Mouse (Mus musculus): ENCODE results near the gene 1190005I06Rik. TPM values are rescaled to one million over a fixed set of nuclear protein-coding genes. Genes with fewer than 3 reads are reported as not detected.
"Not testable (repeated sequence)": the region's sequence is repeated elsewhere in the genome, so short reads cannot be mapped to it uniquely, and the experiment has no call there.

The 1190005I06Rik gene
- total RNA-seq (2015) (0.18 TPM in 1 of 2 replicates, not detected in the other), total RNA-seq (2017) (not detected in 2 replicates)

DNA sequence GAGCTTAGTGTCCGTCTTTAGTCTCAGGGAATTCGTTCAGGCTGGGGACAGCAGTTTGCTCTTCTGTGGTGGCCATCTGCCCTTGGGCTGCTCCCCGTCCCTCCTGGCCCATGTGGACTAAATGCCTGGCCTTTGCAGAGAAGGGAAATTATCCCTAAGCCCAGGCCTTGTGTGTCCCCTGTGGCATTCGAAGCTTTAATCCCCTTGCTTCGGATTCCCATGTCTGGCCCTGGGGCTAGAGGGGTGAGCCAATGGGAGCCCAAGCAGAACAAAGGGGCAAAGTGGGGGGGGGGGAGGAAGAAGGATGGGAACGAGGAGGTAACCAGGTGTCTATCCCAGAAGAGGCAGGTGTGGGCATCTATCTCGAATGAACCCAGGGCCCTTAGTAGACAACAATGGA, at the start of gene 1190005I06Rik:
TSS of gene 1190005I06Rik (minus strand) at position 101 of the 400 bp plus-strand sequence.
- ATAC-seq (ENCODE audit: poor library complexity, severe bottlenecking): no peak

DNA sequence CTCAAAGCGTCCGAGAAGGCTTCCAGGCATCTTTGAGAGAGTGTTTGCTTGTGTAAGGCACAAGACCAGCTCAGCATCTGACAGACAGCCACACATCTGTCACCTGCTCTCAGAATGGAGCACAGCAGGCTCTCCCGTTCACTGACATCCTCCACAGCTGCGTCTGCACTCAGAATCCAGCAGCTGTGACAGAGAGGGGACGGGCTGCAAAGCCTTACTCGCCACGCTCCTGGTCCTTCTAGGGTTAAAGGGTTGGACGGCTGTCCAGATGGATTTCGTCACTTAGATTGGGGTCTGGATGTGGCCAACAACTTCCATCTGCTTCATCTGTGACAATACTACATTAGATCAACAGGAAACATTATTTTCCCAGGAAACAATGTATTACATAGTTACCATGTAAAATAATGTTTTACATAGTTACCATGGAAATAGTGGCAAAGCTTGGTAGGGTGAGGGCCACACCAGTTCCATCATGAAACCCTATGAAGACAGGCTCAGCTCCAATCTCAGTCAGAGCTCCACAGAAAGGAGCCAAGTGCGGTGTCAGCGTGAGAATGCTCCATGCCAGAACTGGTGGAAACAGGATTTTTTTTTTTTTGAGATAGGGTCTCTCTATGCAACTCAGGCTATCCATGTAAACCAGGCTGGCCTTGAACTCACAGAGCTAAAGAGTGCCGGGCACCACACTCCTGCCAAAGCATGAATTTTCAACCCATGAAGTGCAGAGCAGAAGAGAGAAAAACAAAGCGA, 49.1 kb upstream of the 1190005I06Rik start:
- ATAC-seq (ENCODE audit: poor library complexity, severe bottlenecking): no peak

DNA sequence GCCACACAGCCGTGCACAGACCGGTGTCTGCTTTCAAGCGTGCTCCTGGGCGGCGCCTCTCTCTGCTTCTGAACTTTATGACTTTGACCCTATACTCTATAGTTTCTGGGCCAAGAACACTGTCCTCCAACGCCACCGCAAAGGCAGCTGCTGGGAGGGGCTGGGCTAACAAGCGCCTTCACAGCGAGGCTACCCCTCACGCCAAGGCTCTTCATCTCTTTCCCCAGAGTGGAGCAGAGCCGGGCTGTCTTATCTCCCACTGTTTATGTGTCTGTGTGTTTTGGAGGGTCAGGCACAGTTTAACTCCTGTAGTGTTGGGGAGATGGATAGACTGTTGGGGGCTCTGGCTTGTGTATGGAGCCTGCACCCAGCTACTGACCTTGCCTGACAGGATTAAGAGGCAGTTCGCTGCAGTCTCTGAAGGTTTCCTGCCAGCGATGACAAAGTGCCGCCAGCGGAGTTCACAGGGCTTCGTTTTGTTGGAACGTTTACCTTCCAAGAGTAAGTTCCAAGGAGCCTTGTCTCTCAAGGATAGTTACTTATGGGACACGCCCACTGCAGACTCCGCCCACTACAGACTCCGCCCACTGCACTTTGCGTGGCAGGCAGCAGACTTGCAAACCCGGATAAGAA, 46.5 kb upstream of the 1190005I06Rik start:
- peak; percentile 47; the same call in 1 of the 2 replicates for ATAC-seq (ENCODE audit: poor library complexity, severe bottlenecking)

DNA sequence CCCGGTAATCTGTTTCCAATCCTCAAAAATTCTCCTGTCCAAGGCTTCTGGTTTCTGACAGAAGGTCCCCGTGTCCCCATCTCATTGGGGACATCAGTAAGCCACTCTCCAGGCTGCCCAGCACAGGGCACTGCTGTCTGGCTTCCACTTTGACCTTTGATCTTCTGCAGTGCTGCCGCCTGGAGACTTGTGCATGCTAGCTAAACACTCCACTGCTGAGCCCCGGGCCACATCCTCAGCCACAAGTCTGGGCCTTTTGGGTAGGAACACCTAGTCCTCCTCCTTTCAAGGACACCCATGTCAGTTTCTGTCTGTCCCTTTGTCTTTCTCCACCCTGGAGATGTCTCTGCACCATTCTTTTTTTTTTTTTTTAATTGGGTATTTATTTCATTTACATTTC, 45.5 kb upstream of the 1190005I06Rik start:
- no peak for ATAC-seq (ENCODE audit: poor library complexity, severe bottlenecking)

DNA sequence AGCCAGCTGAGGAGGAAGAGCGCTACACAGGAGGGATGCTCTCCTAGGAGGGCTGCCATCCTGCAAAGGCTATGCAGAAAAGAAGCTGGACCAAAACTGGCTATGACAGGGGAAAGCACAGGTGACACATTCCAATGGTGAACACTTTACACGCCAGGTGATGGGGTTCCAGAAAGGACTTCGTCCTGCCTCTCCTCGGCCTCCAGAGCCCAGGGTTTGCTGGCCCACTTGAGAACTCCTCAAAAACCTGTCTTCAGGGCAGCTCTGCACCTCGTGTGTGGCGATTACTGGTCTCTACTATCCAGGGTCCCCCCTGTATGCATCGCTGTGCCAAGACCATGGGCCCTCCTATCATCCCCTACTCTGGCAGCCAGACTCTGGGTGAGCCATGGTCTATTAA, 41.1 kb upstream of the 1190005I06Rik start:
- no peak for ATAC-seq (ENCODE audit: poor library complexity, severe bottlenecking)

DNA sequence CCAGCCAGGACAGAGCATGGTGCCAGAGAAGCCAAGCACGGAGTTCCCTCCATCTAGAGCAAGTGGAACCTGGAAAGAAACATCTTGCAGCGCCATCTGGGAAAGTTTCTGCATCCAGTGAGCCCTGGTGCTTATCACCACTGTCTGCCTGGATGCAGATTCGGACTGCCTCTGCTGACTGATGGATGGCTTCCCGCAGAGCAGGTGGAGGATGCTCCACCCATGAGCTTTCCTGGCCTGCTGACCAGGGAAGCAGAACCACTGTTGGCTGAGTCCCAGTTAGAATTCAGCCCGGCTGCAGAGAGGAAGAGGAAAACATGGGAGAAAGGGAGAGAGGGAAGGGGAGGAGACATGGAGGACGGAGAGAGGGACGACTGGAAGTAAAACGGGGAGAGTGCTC, 40.4 kb upstream of the 1190005I06Rik start:
- no peak for ATAC-seq (ENCODE audit: poor library complexity, severe bottlenecking)

DNA sequence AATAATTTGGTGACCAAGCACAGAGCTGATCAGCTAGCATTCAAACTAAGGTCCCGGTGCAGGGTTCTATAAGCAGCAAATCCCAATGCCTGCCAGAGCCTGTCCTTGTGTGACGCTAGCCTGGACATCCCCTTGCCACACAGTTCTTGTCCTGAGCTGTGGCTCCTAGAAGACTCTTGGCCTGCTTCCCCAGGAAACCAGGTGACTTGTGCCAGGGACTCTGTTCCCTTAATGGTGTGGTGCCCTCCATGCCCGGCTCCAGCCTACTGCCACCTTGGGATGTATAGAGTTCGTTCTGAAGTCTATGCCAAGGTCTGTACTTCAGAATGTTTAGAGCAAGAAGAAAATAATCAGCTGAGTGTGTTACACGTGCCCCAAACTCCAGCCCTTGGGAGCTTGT, 39.1 kb upstream of the 1190005I06Rik start:
- no peak for ATAC-seq (ENCODE audit: poor library complexity, severe bottlenecking)

DNA sequence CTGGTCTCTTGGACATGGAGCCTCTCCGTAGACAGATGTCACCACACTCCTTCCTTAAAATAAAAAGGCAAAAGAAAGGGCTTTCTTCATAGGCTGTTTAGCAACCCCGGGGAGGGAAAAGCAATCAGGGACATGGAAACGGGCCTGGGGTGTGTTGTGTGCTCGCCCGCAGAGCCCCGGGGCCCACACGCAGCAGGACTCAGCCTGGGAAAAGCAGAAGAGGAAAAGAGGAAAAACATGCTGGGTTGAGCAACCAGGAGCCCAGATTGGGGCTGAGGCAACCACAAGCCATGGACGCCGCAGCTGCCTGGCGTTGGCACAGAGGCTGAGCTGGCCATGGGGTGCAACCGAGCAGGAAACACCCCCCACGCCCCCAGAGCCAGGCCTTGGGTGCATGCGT, 38.6 kb upstream of the 1190005I06Rik start:
- peak; percentile 83 for ATAC-seq (ENCODE audit: poor library complexity, severe bottlenecking)

DNA sequence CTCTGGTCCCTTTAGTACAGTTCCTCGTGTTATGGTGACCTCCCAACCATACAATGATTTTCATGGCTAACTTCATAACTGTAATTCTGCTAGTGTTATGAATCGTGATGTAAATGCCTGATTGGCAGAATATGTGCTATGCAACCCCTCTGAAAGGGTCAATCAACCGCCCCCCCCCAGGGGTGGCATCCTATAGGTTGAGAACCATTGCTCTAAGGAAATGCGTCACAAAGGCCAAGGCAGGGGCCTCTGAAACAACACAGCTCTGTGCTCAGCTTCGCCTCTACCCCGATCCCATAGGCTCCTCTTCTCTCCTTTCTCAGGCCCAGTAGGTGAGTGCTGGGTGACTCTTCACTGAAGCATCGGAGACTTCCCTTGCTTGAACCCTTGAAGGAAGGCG, 38.2 kb upstream of the 1190005I06Rik start:
- peak; percentile 15; the same call in 1 of the 2 replicates for ATAC-seq (ENCODE audit: poor library complexity, severe bottlenecking)

DNA sequence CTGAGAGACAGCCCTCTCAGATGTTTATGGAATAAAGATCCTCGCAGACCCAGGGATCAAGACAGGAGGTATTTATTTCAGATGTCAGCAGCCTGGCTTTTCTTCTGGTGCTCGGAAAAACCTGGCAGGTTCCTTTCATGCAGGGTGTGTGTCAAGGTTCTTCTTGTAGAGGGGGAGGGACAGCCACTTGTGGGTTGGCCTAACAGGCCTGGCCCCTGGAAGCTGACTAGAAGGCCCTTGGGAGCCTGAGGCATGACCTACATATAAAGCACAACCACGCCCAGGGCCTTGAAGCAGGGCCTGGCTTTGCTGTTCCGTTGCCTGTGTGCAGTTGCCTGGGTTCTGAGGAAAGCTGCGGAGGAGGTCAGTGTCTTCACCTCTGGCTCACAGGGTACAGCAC, 37.7 kb upstream of the 1190005I06Rik start:
- peak; percentile 45 for ATAC-seq (ENCODE audit: poor library complexity, severe bottlenecking)

DNA sequence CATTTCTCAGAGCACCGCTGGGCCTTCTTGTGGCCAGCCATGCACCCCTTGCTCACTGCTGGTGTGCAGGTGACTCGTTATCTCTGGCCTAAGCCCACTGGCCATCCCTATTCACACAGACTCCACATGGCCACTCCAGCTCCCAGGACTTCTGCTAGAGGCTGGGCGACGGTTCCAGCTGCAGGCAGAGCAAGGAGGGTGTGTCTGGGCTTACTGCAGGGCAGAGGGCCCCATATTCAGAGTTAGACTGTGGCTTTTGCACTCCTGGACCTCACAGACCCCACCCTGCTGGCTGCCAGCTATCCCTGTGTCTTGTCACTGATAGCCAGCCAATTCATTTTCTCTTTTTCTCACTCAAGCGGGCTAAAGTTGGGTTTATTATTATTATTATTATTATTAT, 36.6 kb upstream of the 1190005I06Rik start:
- ATAC-seq (ENCODE audit: poor library complexity, severe bottlenecking): no peak

DNA sequence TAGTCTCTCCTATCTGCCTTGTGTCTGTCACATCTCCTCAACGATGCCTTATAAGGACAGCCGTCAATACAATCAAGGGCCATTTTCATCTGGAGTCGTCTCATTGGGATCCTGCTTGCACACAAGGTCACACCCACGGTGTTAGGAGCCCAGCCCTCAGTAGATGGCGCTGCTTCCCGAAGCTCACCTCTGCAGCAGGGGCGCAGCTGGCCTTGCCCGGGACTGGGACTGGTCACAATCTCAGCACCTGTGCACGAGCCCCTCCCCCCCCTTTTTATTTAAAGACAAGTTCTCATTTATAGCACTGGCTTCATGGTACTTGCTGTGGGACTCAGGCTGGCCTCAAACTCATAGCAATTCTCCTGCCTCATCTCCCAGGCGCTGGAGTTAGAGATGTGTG, 36.2 kb upstream of the 1190005I06Rik start:
- peak; percentile 43 for ATAC-seq (ENCODE audit: poor library complexity, severe bottlenecking)

DNA sequence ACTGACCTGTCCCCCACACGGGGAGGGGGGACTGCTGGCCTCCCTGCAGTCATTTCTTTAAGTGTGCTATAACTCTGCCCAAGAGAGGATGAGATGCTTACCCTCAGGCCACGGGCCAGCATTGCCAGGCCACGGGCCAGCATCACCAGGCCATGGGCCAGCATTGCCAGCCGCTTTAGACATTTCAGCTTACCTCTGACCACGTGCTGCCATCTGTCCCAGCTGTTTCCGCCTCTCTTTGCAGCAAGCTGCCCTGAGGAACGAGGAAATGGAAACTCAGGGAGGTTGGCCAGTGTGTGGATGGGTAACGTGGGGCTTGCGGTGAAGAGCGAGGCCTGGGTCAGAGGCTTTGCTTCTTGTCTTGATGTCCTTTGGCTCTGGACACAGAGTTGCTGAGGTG, 33.7 kb upstream of the 1190005I06Rik start:
- ATAC-seq (ENCODE audit: poor library complexity, severe bottlenecking): no peak

DNA sequence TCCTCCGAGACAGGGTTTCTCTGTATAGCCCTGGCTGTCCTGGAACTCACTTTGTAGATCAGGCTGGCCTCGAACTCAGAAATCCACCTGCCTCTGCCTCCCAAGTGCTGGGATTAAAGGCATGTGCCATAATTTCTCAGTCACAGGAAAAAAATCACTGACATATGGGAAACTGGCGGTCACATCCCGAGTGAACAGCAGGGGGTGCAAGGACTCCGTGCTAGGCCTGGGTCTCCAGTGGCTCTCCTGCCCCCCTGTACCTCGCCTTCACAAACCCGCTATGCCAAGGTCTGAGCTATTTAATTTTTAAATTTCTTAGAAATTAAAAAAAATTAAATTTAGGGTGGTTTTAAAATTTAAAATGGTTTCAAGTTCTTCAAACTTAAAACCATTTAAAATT, 33.0 kb upstream of the 1190005I06Rik start:
- ATAC-seq (ENCODE audit: poor library complexity, severe bottlenecking): not testable (repeated sequence)

DNA sequence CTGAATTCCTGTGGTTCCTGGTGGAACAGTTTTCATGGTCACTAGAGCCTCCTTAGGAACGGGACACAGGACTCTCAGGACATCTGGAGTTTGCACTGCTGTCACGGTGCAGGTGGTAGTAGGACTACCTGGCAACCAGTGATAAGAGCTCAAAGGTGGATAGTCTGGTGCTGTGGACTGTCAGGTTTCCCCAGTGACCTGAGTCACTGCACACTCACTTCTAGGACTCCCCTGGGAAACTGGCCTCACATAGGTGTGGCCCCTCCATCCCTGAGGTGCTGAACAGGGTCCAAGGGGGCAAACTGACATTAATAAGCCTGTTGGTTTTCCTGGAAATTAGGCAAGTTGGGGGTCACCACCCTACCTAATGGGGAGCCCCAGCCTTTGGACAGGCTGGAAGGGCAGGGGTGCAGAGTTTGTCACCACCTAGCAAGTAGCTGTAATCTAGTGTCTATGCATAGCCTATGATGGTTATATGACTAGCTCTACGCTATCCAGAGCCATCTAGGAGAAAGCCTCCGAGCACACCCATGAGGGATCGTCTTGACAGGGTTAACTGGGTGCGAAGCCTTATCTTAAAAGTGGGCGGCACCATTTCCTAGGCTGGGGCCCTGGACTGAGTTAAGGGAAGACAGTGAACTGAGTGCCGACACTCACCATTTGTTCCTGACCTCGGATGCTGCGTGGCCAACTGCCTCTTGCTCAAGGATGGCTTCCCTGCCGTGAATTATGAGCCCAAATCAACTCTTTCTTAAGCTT, 32.4 kb upstream of the 1190005I06Rik start:
- ATAC-seq (ENCODE audit: poor library complexity, severe bottlenecking): no peak

DNA sequence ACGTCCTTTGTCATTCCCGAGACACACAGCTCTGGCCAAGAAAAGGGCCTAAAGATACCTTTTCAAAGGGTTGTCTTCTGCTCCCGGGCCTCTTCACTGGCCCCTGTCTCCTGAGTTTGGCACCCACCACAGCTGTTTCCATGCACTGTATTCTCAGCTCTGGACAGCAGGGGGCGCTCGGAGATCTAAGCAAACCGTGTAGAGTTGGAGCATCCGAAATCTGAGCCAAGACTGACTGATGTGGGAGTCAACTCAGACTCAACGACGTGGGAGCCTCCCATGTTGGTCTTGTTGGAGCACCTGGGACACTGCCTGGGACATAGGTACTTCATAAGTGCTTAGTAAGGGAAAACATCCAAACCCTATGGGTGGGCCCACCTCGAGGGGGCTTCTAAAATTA, 31.0 kb upstream of the 1190005I06Rik start:
- peak; percentile 86 for ATAC-seq (ENCODE audit: poor library complexity, severe bottlenecking)

DNA sequence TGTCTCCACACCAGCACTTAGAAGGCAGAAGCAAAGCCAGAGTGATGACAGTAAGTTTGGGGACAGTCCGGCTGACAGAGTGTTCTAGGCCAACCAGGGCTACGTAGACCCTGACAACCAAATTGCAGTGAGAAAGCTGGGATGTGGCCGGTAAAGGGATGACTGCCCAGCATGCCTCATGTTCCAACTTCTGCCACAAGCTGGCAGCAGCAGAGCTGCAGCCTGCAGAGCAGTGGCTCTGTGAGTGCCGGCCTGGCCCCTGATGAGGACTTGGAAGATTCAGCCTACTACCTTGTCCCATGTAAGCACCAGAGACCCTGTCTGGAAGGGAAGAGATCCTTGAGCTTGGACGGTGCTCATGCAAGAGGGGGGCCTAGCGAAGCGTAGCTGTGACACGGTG, 28.3 kb upstream of the 1190005I06Rik start:
- no peak for ATAC-seq (ENCODE audit: poor library complexity, severe bottlenecking)

DNA sequence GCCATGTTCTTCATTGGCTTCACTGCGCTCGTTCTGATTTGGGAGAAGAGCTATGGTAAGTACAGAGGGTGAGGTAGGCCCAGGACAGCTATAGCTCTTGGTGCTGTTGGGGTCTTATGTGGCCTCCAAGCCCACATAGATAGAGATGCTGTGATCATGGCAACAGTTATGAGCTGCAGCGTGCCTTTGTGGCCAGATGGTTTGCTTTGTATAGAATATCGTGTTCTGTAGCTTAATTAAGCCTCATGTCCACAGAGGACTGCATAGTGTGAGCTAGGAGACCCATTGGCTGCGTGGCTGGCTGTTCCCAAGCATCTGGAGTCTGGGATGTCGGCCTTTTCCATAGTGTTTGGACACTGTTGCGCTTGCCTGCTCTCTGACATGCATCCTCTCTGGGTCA, 25.9 kb upstream of the 1190005I06Rik start:
- ATAC-seq (ENCODE audit: poor library complexity, severe bottlenecking): no peak

DNA sequence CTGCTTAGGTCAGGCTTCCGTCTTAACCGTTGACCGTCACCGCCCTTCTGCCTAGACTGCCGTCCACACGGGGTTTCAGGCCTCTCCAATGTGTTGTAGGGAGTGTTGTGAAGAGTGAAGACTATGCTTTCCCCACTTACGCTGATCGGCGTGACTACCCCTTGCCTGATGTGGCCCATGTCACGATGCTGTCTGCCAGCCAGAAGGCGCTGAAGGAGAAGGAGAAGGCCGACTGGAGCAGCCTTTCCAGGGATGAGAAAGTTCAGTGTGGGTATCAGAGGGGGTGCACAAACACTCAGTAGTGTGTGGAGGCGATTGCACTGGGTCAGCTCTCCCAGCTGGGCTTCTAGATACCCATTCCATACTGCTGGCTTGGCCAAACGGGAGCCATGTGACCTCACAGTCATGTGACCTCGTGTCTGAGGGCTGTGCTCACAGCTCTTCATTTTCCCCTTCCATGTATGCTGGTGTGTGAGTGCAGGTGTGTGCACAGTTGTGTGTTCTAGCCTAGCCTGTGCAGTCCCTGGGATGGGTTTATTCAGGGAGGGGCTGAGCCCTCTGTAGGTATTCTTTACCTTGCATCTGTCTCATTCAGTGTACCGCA, 25.3 kb upstream of the 1190005I06Rik start:
- no peak for ATAC-seq (ENCODE audit: poor library complexity, severe bottlenecking)

DNA sequence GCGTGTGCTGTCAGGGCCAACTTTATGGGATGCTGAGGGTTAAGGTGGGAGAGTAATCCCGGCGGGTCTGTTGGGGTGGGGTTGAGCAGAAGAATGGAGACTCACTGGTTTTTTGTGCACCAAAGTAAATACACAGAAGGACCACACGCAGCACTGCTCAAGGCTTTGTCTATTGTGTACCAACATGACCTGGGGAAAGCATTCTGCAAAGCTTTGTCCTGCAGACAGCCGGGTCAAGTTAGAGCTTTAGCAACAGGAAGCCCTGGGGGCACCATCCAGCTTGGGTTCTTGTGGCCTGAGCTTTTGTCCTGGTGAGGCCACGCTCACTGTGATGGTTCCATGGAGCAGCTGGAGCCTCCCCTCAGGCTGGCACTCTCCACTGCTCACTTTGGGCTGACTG, 24.3 kb upstream of the 1190005I06Rik start:
- no peak for ATAC-seq (ENCODE audit: poor library complexity, severe bottlenecking)

DNA sequence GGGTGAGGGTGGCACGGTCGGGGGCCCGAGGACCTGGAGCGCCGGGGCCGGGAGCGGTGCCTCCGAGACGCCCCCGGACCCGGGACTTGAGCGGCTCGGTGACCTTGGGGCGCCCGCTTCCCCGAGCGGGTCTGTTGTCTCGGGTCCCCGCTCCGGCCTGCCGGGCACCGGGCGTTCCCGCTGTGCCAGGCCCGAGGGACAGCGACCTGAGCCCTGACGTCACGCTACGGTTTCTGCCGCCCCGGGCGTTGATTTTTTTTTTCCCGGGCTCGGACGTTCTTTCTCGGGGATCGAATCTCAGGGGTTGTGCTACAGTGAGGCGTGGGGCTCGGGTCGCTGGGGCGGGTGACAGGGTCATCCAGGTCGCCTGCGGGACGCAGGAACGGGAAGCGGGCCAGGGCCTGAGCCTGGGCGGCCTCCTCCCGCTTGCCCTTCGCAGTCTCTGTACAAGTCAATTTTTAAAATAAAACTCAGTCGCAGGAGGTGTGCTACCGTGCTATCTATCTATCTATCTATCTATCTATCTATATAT, 21.0 kb upstream of the 1190005I06Rik start, which contains the start of gene Emc8:
TSS of gene Emc8 (minus strand) at position 200 of the 532 bp plus-strand sequence.
- ATAC-seq (ENCODE audit: poor library complexity, severe bottlenecking): peak; percentile 9

Data from megakaryocyte, adult 5-6 weeks (primary cell).